Mouse (Mus musculus) liver, embryonic 14.5 days (tissue): Measurements from ENCODE around the gene Slc17a2.

ENCODE experiments used
- CTCF ChIP-seq: IDR thresholded peaks from 2 replicates; pipeline ENCODE4 v1.5.1; 2016; ENCODE audit warnings: antibody characterized with exemption, low read depth, control low read depth
- EP300 ChIP-seq: IDR thresholded peaks from 2 replicates; pipeline ENCODE4 v1.6.1; 2016; ENCODE audit warnings: antibody characterized with exemption, low read depth

DNA sequence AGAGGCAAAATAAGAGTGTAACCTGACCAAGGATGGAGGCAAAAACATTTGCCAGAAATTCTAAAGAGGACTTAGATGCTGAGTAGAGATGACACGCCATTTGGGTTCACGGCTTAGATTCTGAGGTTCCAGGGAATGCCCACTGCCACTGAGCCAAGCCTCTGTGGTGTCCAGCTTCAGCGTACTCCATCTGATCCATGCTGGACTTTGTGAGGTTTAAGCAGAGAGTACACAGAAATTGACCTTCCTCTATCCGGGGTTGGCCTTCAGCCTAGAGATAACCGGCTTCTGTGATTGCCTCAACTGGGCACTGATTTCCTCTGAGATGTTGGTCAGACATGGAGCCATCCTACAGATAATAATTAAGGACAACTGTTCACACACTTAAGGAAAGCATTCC lies 29.8 kb downstream of the Slc17a2 start:
- TF ChIP-seq CTCF: no peak
- no peak for TF ChIP-seq EP300
